Mouse (Mus musculus) erythroblast, embryonic 14.5 days (primary cell): ENCODE measurements around the gene Mak.

ENCODE experiments used
- GATA1 ChIP-seq: IDR thresholded peaks from 2 replicates; pipeline ENCODE4 v1.6.1; 2012; ENCODE audit warnings: low read length, inconsistent platforms, mixed read lengths
- TAL1 ChIP-seq: IDR thresholded peaks from 3 replicates; pipeline ENCODE4 v1.6.1; 2012; ENCODE audit warnings: low read length, inconsistent platforms, mixed read lengths

DNA sequence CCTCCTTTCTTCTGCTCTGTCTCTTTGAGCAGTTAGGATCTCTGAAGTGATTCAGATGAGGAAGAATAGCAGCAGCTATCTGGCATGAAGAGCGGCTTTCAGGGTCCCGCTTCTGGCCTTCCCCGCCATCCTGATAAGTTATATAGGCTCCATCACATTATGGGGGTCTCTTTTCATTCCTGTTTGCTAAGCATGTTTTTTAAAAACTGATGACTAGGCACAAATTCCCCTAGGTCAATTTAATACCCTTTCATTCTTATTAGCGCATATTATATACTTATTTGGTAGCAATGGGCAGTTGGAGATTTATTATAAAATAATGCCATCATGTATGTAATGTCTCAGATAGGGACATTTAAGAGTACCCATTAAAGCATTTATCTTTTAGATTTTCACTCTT lies 11.9 kb downstream of the Mak start:
- no peak for TF ChIP-seq GATA1
- no peak for TF ChIP-seq TAL1
